Mouse (Mus musculus): ENCODE results near the gene Rmnd5a. TPM values are rescaled to one million over a fixed set of nuclear protein-coding genes. Genes with fewer than 3 reads are reported as not detected.

Rmnd5a gene
- polyA plus RNA-seq, 1 experiment from 2014 or later, result 15.2 TPM

- Histone ChIP-seq H3K4me2 (replicated peaks) (no peak overlapping the region), H3K9me3 (no peaks in the 10 kb centered on the region), H3K9ac (replicated peaks) (no peak overlapping the region), H3K4me1 (no peaks in the 10 kb centered on the region), H3K36me3 (no peaks in the 10 kb centered on the region), H3K4me3 (no peak overlapping the region), H3K27me3 (no peaks in the 10 kb centered on the region), H3K27ac (replicated peaks) (no peak overlapping the region)
- ATAC-seq (ENCODE audit: low FRiP score, low read depth), result no peak
- 67% methylated on average over 5 of the region's 5 CpGs for WGBS
These were observed 79.7 kb downstream of the Rmnd5a start for GRCm38 (mm10) chr6:71360751-71361150.

GRCm38 (mm10) chr6:71360221-71360620 is 80.2 kb downstream of the Rmnd5a start:
- H3K36me3 ChIP-seq, result no peaks in the 10 kb centered on the region
- H3K4me3 ChIP-seq, result no peak overlapping the region
- 62% methylated on average over 4 of the region's 4 CpGs for WGBS
- H3K4me1 ChIP-seq, result no peaks in the 10 kb centered on the region
- no peak overlapping the region for H3K27ac ChIP-seq (replicated peaks)
- ATAC-seq (ENCODE audit: low FRiP score, low read depth), result no peak
- no peak overlapping the region for H3K9ac ChIP-seq (replicated peaks)
- no peaks in the 10 kb centered on the region for H3K9me3 ChIP-seq
- no peak overlapping the region for H3K4me2 ChIP-seq (replicated peaks)
- no peaks in the 10 kb centered on the region for H3K27me3 ChIP-seq

GRCm38 (mm10) chr6:71357493-71357892 is 82.9 kb downstream of the Rmnd5a start:
- no peak for ATAC-seq (ENCODE audit: low FRiP score, low read depth)
- no peaks in the 10 kb centered on the region for H3K27me3 ChIP-seq
- H3K9ac ChIP-seq (replicated peaks), result no peak overlapping the region
- no peaks in the 10 kb centered on the region for H3K4me1 ChIP-seq
- no peak overlapping the region for H3K4me2 ChIP-seq (replicated peaks)
- H3K4me3 ChIP-seq, result no peak overlapping the region
- H3K27ac ChIP-seq (replicated peaks), result no peak overlapping the region
- no peaks in the 10 kb centered on the region for H3K36me3 ChIP-seq
- H3K9me3 ChIP-seq, result no peaks in the 10 kb centered on the region
- 89% methylated on average over 7 of the region's 7 CpGs for WGBS

GRCm38 (mm10) chr6:71353722-71354121 is 86.7 kb downstream of the Rmnd5a start:
- Histone ChIP-seq H3K36me3 (no peaks in the 10 kb centered on the region), H3K9ac (replicated peaks) (no peak overlapping the region), H3K4me3 (no peak overlapping the region), H3K9me3 (no peaks in the 10 kb centered on the region), H3K27ac (replicated peaks) (no peak overlapping the region), H3K4me1 (no peaks in the 10 kb centered on the region), H3K27me3 (no peaks in the 10 kb centered on the region), H3K4me2 (replicated peaks) (no peak overlapping the region)
- no peak for ATAC-seq (ENCODE audit: low FRiP score, low read depth)
- 85% methylated on average over 2 of the region's 2 CpGs for WGBS

DNA sequence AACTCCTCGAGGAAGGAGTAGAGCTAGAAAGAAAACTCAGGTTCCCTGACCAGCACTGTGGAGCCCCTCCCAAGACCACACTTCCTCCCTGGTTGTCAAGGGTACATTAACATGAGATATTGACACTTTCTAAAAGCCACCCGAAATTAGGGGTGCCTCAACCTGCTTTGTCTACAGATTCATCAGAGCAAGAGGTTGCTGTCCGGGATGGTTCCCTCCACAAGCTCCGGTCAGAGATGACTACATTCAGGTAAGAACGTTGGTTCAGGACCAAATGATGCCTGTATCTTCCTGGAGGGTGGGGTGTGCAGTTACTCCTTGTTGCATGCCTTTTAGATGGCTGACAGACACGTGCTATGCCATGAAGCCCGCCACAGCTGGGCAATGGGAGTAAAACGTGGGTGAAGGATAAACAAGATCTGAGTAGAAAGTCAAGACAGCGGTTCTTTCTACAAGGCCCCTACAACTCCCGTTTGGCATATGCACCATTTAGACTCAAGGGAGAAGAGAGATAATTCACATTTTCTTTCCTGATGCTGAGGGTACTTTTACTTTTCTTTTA is 87.5 kb downstream of the Rmnd5a start:
- Histone ChIP-seq H3K9me3 (no peaks in the 10 kb centered on the region; the same call in 1 of the 2 replicates), H3K4me3 (no peak overlapping the region), H3K9ac (replicated peaks) (no peak overlapping the region), H3K4me1 (no peaks in the 10 kb centered on the region), H3K36me3 (no peaks in the 10 kb centered on the region), H3K27ac (replicated peaks) (no peak overlapping the region), H3K27me3 (no peaks in the 10 kb centered on the region), H3K4me2 (replicated peaks) (no peak overlapping the region)
- 86% methylated on average over 10 of the region's 10 CpGs for WGBS
- no peak for ATAC-seq (ENCODE audit: low FRiP score, low read depth)

DNA sequence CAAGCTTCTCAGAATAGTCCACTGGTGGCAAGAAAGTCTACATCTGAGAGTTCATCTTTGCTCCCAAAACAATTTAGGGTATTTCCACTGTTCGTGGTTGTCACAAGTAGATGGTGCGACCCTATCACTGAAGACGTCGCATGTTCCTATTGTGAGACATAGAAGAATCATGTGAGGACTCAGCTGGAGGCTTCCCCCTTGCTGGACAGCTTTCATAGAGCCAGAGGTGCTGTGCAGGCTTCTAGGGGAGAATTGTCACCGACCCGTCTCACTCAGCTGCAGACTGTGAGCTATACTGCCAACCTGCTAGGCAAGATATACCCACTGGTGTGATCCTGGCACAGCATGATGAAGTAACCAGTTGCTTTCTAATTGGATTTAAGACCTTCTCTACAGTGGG is 88.2 kb downstream of the Rmnd5a start:
- 94% methylated on average over 6 of the region's 6 CpGs for WGBS
- H3K36me3 ChIP-seq, result no peaks in the 10 kb centered on the region
- no peak overlapping the region for H3K4me2 ChIP-seq (replicated peaks)
- no peak overlapping the region for H3K9ac ChIP-seq (replicated peaks)
- no peaks in the 10 kb centered on the region; the same call in 1 of the 2 replicates for H3K9me3 ChIP-seq
- no peak overlapping the region for H3K4me3 ChIP-seq
- no peaks in the 10 kb centered on the region for H3K4me1 ChIP-seq
- H3K27me3 ChIP-seq, result no peaks in the 10 kb centered on the region
- no peak for ATAC-seq (ENCODE audit: low FRiP score, low read depth)
- no peak overlapping the region for H3K27ac ChIP-seq (replicated peaks)

DNA sequence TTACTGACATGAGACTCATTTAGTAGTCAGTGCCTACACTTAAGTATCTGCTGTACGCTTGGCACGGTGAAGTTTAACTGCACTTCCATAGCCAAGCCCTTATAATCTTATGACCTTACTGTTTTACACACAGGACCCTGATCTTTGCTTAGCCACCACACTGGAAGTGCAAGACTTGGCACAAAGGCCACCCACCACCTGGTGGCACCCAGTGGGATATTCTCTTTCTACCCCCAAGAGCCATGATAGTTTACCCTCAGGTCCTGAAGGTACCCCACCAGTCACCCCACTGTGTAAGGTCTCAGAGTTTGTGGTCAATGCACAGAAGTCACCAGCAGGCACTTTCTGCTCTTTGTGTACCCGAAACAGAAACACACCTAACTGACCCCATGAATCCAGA is 89.2 kb downstream of the Rmnd5a start:
- H3K27ac ChIP-seq (replicated peaks), result no peak overlapping the region
- H3K9me3 ChIP-seq, result no peaks in the 10 kb centered on the region; the same call in 1 of the 2 replicates
- H3K9ac ChIP-seq (replicated peaks), result no peak overlapping the region
- no peak overlapping the region for H3K4me2 ChIP-seq (replicated peaks)
- 97% methylated on average over 3 of the region's 3 CpGs for WGBS
- no peaks in the 10 kb centered on the region for H3K36me3 ChIP-seq
- no peaks in the 10 kb centered on the region for H3K27me3 ChIP-seq
- H3K4me3 ChIP-seq, result no peak overlapping the region
- ATAC-seq (ENCODE audit: low FRiP score, low read depth), result no peak
- no peaks in the 10 kb centered on the region for H3K4me1 ChIP-seq

DNA sequence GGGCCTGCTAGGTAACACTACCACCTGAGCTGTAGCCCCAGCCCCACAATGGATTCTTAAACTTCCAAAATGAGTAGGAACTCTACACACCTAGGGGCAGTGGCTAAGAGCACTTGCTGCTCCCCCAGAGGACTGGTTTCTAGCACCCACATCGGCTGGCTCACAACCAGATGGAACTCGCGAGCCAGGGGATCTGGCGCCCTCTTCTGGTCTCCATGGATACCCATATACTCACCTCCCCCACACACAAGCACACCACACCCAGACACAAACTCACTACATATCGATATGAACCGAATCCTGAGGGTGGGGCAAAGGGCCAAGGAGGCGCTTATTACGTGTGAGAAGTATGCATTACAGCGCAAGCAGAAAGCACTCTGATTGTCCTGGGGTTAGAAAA is 92.4 kb downstream of the Rmnd5a start:
- Histone ChIP-seq H3K4me3 (no peak overlapping the region), H3K27me3 (no peaks in the 10 kb centered on the region), H3K4me2 (replicated peaks) (no peak overlapping the region), H3K4me1 (no peaks in the 10 kb centered on the region), H3K9me3 (no peaks in the 10 kb centered on the region; the same call in 1 of the 2 replicates), H3K27ac (replicated peaks) (no peak overlapping the region), H3K36me3 (no peaks in the 10 kb centered on the region), H3K9ac (replicated peaks) (no peak overlapping the region)
- 94% methylated on average over 9 of the region's 9 CpGs for WGBS
- no peak for ATAC-seq (ENCODE audit: low FRiP score, low read depth)

DNA sequence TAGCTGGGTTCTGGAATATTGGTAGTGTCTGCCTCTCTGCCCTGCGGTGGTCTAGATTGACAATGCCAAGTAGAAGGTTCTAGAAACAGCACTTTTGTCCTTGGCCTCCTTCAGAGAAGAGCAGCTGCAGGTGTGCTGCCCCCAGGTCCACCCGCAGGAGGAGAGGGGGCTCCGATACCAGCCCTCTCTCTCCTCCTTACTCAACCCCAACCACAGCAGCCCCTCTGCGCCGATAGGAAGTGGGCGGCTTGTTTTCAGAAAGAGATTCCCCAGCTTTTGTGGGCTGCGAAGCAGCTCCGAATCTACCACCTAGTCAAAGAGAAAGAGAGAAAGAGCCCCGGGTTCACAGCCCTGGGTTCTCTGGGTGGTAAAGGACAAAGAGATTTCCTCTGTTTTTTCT is 99.3 kb downstream of the Rmnd5a start:
- H3K27ac ChIP-seq (replicated peaks), result no peak overlapping the region
- H3K36me3 ChIP-seq, result no peaks in the 10 kb centered on the region
- no peak overlapping the region for H3K4me3 ChIP-seq
- H3K27me3 ChIP-seq, result no peaks in the 10 kb centered on the region
- no peaks in the 10 kb centered on the region for H3K4me1 ChIP-seq
- no peak for ATAC-seq (ENCODE audit: low FRiP score, low read depth)
- no peak overlapping the region for H3K9ac ChIP-seq (replicated peaks)
- H3K4me2 ChIP-seq (replicated peaks), result no peak overlapping the region
- WGBS, result 89% methylated on average over 9 of the region's 9 CpGs
- no peaks in the 10 kb centered on the region for H3K9me3 ChIP-seq

- no peaks in the 10 kb centered on the region for H3K9me3 ChIP-seq
- no peak overlapping the region for H3K9ac ChIP-seq (replicated peaks)
- ATAC-seq (ENCODE audit: low FRiP score, low read depth), result no peak
- no peaks in the 10 kb centered on the region for H3K27me3 ChIP-seq
- no peak overlapping the region for H3K4me3 ChIP-seq
- WGBS, result 93% methylated on average over 4 of the region's 4 CpGs
- no peak overlapping the region for H3K4me2 ChIP-seq (replicated peaks)
- no peaks in the 10 kb centered on the region for H3K36me3 ChIP-seq
- H3K4me1 ChIP-seq, result no peaks in the 10 kb centered on the region
- H3K27ac ChIP-seq (replicated peaks), result no peak overlapping the region
These were observed 101.1 kb downstream of the Rmnd5a start for GRCm38 (mm10) chr6:71339351-71339750.

DNA sequence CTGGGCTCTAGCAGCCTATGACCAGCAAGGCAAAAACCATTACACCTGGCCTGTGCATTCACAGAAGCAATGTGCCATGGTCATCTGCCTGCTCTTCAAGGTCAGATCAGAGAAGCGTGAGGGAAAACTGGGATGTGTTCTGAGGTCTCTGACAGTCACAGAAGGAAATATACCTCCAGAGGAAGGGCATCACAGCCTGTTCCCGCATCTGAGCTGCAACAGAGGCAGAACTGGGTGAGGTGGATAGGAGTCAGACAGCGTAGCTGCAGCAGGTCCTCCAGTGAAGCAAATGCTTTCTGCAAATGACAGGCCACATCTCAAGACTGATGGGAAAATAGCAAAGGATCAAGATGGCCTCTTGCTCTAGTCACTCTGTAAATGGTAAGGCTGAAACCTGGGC is 101.5 kb downstream of the Rmnd5a start:
- H3K4me1 ChIP-seq, result no peaks in the 10 kb centered on the region
- 85% methylated on average over 3 of the region's 3 CpGs for WGBS
- H3K9me3 ChIP-seq, result no peaks in the 10 kb centered on the region
- no peak overlapping the region for H3K27ac ChIP-seq (replicated peaks)
- no peak overlapping the region for H3K4me2 ChIP-seq (replicated peaks)
- H3K4me3 ChIP-seq, result no peak overlapping the region
- H3K27me3 ChIP-seq, result no peaks in the 10 kb centered on the region
- ATAC-seq (ENCODE audit: low FRiP score, low read depth), result no peak
- H3K9ac ChIP-seq (replicated peaks), result no peak overlapping the region
- no peaks in the 10 kb centered on the region for H3K36me3 ChIP-seq
